Mouse (Mus musculus): ENCODE data around the gene Nkg7.

DNA sequence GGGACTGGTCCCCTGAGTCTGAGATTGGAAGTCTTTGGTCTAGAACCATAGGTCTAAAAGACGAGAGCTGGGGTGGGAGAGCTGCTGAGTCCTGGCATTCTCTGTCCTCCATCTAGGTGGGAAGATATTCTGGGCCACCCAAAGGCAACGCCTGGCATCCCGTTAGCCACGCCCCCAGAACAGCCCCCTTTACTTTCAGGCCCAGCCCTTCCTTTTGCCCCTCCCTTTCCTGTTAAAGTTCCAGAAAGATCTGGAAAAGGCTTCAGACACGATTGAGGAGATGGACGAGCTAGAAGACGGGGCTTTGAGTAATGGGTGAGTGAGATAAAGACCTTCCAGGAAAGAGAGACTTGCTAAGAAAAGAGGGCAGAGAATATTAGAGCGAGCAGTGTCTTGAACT, 9.5 kb upstream of the Nkg7 start, which contains the start of gene Lim2:
- TF ChIP-seq CTCF (IDR thresholded peaks at IDR 0.05; ENCODE audit: borderline replicate concordance, extremely low read depth, insufficient read depth, insufficient read length) (no peak), POLR2A (IDR thresholded peaks at IDR 0.05; ENCODE audit: borderline replicate concordance, extremely low read depth, insufficient read depth, insufficient read length, poor library complexity, severe bottlenecking) (no peak)

Data from brain, embryonic 14.5 days (tissue).